Mouse (Mus musculus): ENCODE data around the gene Mef2b. TPM values are rescaled to one million over a fixed set of nuclear protein-coding genes. Genes with fewer than 3 reads are reported as not detected.
A peak's percentile ranks its signal among the peaks of the same experiment; 100 is the strongest.

Mef2b gene
- total and polyA plus RNA-seq, 3 experiments, result 60.1 to 232 (median 168) TPM

GRCm38 (mm10) chr8:70134931-70135330 lies 4.6 kb upstream of the Mef2b start:
- no peak overlapping the region for H3K4me3 ChIP-seq (replicated peaks in 1 of 3; ENCODE audit: low read depth in 2 of 3, low read length in 2 of 3, poor library complexity in 1 of 3)
- H3K36me3 ChIP-seq (replicated peaks in 1 of 2; ENCODE audit: control insufficient read depth in 1 of 2, insufficient read depth in 1 of 2, low read length in 1 of 2), result peaks cover 40 to 56% of the 10 kb centered on the region in 2 experiments
- H3K9me3 ChIP-seq (replicated peaks; ENCODE audit: low read length), result no peaks in the 10 kb centered on the region
- peaks cover 13 to 52% of the 10 kb centered on the region in 2 experiments for H3K4me1 ChIP-seq (ENCODE audit: control insufficient read depth in 1 of 2, insufficient read depth in 2 of 2)
- no peak overlapping the region for H3K27ac ChIP-seq (ENCODE audit: insufficient read depth, low read depth)
- no peak for DNase-seq (ENCODE audit: extremely low read depth)
- H3K79me2 ChIP-seq (replicated peaks; ENCODE audit: control insufficient read depth, extremely low read depth, insufficient read depth, poor library complexity, severe bottlenecking), result peaks cover 29% of the 10 kb centered on the region
- H3K9ac ChIP-seq (ENCODE audit: insufficient read depth, low read depth), result no peak overlapping the region
- dilution Hi-C loops (cut with MboI; ENCODE audit: extremely low pct_ligation_motif_present, extremely low pct_unique_long_range_greater_than_20kb, low sequenced_read_pairs) (no loop called here), in situ Hi-C loops (cut with MboI; ENCODE audit: low pct_ligation_motif_present, low pct_unique_long_range_greater_than_20kb, low sequenced_read_pairs) (loop anchor here (5.0 kb wide), 1 partner anchor 32 kb away; no protein-coding TSS in a partner anchor)
- no peaks in the 10 kb centered on the region for H3K27me3 ChIP-seq (replicated peaks)
- H3K4me2 ChIP-seq (ENCODE audit: insufficient read depth, low read depth, poor library complexity, severe bottlenecking), result no peak overlapping the region
- TF ChIP-seq KAT2A (IDR thresholded peaks at IDR 0.05; ENCODE audit: insufficient replicate concordance, low read length) (no peak), SIN3A (IDR thresholded peaks at IDR 0.05; ENCODE audit: low read length) (no peak), HCFC1 (IDR thresholded peaks at IDR 0.05; ENCODE audit: low read depth, low read length) (no peak), CHD1 (IDR thresholded peaks at IDR 0.05; ENCODE audit: low read depth, low read length) (no peak), NRF1 (IDR thresholded peaks at IDR 0.05; ENCODE audit: low read depth, low read length) (no peak)

- H3K4me2 ChIP-seq (ENCODE audit: insufficient read depth, low read depth, poor library complexity, severe bottlenecking), result no peak overlapping the region
- H3K36me3 ChIP-seq (replicated peaks in 1 of 2; ENCODE audit: control insufficient read depth in 1 of 2, insufficient read depth in 1 of 2, low read length in 1 of 2), result peaks cover 40 to 54% of the 10 kb centered on the region in 2 experiments
- in situ Hi-C loops (cut with MboI; ENCODE audit: low pct_ligation_motif_present, low pct_unique_long_range_greater_than_20kb, low sequenced_read_pairs), result no loop called here
Observed at GRCm38 (mm10) chr8:70136591-70136990, 2.9 kb upstream of the Mef2b start.

DNA sequence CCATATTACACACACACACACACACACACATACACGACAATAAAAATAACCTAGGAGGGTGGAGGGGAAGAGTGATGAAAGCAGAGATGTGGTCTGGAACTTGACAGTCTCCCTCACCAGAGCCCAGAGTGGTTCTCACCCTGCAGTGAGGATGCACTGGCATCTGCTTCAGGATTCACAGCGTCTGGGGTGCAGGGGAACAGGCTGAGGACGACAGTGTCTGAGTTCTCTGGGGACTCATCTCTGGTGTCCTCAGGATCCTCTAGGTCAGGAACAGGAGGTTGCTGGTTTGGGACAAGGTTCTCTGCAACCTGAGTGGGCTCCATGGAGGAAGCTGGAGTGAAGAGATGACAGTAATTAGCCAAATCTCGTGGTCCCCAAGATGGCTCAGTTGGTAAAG lies 1.6 kb upstream of the Mef2b start:
- H3K27me3 ChIP-seq (replicated peaks), result no peaks in the 10 kb centered on the region
- peaks cover 28% of the 10 kb centered on the region for H3K79me2 ChIP-seq (replicated peaks; ENCODE audit: control insufficient read depth, extremely low read depth, insufficient read depth, poor library complexity, severe bottlenecking)
- in situ Hi-C loops (cut with MboI; ENCODE audit: low pct_ligation_motif_present, low pct_unique_long_range_greater_than_20kb, low sequenced_read_pairs), result no loop called here
- DNase-seq (ENCODE audit: extremely low read depth), result no peak
- TF ChIP-seq ZC3H11A (IDR thresholded peaks at IDR 0.05; ENCODE audit: low read depth, low read length) (no peak), E2F4 (IDR thresholded peaks at IDR 0.05; ENCODE audit: insufficient replicate concordance, low read depth, low read length) (no peak), POLR2A (IDR thresholded peaks at IDR 0.05; ENCODE audit: low read depth, low read length) (no peak), SMC3 (IDR thresholded peaks at IDR 0.05; ENCODE audit: low read depth, low read length) (no peak), ETS1 (conservative IDR thresholded peaks at IDR 0.05; ENCODE audit: low read depth, low read length) (no peak), KAT2A (IDR thresholded peaks at IDR 0.05; ENCODE audit: insufficient replicate concordance, low read length) (no peak), ZKSCAN1 (IDR thresholded peaks at IDR 0.05; ENCODE audit: borderline replicate concordance, low read depth, low read length) (no peak), ELF1 (IDR thresholded peaks at IDR 0.05; ENCODE audit: low read depth, low read length) (no peak), HCFC1 (IDR thresholded peaks at IDR 0.05; ENCODE audit: low read depth, low read length) (no peak), TBP (conservative IDR thresholded peaks at IDR 0.05; ENCODE audit: low read depth, low read length) (no peak), IRF4 (IDR thresholded peaks at IDR 0.05; ENCODE audit: low read depth, low read length) (no peak), MYC (IDR thresholded peaks at IDR 0.05; ENCODE audit: low read depth, low read length) (no peak), MAX (IDR thresholded peaks at IDR 0.05; ENCODE audit: low read length) (no peak), JUND (conservative IDR thresholded peaks at IDR 0.05; ENCODE audit: low read depth, low read length) (no peak)
- H3K4me2 ChIP-seq (ENCODE audit: insufficient read depth, low read depth, poor library complexity, severe bottlenecking), result peak overlapping the region; percentile 93
- no peak overlapping the region for H3K27ac ChIP-seq (ENCODE audit: insufficient read depth, low read depth)
- H3K4me1 ChIP-seq (ENCODE audit: control insufficient read depth in 1 of 2, insufficient read depth in 2 of 2), result peaks cover 20 to 49% of the 10 kb centered on the region in 2 experiments
- dilution Hi-C loops (cut with MboI; ENCODE audit: extremely low pct_ligation_motif_present, extremely low pct_unique_long_range_greater_than_20kb, low sequenced_read_pairs), result no loop called here
- H3K4me3 ChIP-seq (replicated peaks in 1 of 3; ENCODE audit: low read depth in 2 of 3, low read length in 2 of 3, poor library complexity in 1 of 3), result peak overlapping the region; percentile 79 to 81 (median 79)
- peaks cover 50 to 55% of the 10 kb centered on the region in 2 experiments for H3K36me3 ChIP-seq (replicated peaks in 1 of 2; ENCODE audit: control insufficient read depth in 1 of 2, insufficient read depth in 1 of 2, low read length in 1 of 2)
- peak overlapping the region; percentile 91 for H3K9ac ChIP-seq (ENCODE audit: insufficient read depth, low read depth)
- no peaks in the 10 kb centered on the region for H3K9me3 ChIP-seq (replicated peaks; ENCODE audit: low read length)

More at GRCm38 (mm10) chr8:70136591-70136990, 2.9 kb upstream of the Mef2b start:
- H3K27ac ChIP-seq (ENCODE audit: insufficient read depth, low read depth), result no peak overlapping the region
- H3K79me2 ChIP-seq (replicated peaks; ENCODE audit: control insufficient read depth, extremely low read depth, insufficient read depth, poor library complexity, severe bottlenecking), result peaks cover 38% of the 10 kb centered on the region
- H3K9ac ChIP-seq (ENCODE audit: insufficient read depth, low read depth), result no peak overlapping the region
- H3K4me3 ChIP-seq (replicated peaks in 1 of 3; ENCODE audit: low read depth in 2 of 3, low read length in 2 of 3, poor library complexity in 1 of 3), result no peak overlapping the region
- TF ChIP-seq USF2 (conservative IDR thresholded peaks at IDR 0.05; ENCODE audit: low read depth, low read length), result no peak
- TF ChIP-seq CHD2 (IDR thresholded peaks at IDR 0.05; ENCODE audit: low read length), result no peak
- TF ChIP-seq GABPA (IDR thresholded peaks at IDR 0.05; ENCODE audit: insufficient replicate concordance, low read depth, low read length), result no peak
- no peak for TF ChIP-seq TBP (conservative IDR thresholded peaks at IDR 0.05; ENCODE audit: low read depth, low read length)
- TF ChIP-seq JUN (IDR thresholded peaks at IDR 0.05; ENCODE audit: insufficient read depth, low read depth, low read length), result no peak
- TF ChIP-seq ELF1 (IDR thresholded peaks at IDR 0.05; ENCODE audit: low read depth, low read length), result no peak
- TF ChIP-seq POLR2AphosphoS2 (IDR thresholded peaks at IDR 0.05; ENCODE audit: low read depth, low read length), result no peak
- TF ChIP-seq SMC3 (IDR thresholded peaks at IDR 0.05; ENCODE audit: low read depth, low read length), result no peak
- TF ChIP-seq NRF1 (IDR thresholded peaks at IDR 0.05; ENCODE audit: low read depth, low read length), result no peak
- TF ChIP-seq ZMIZ1 (IDR thresholded peaks at IDR 0.05; ENCODE audit: low read depth, low read length), result no peak
- no peak for TF ChIP-seq MAZ (IDR thresholded peaks at IDR 0.05; ENCODE audit: low read depth, low read length)
- TF ChIP-seq MEF2A (IDR thresholded peaks at IDR 0.05; ENCODE audit: borderline replicate concordance, low read depth, low read length), result no peak
- TF ChIP-seq BHLHE40 (IDR thresholded peaks at IDR 0.05; ENCODE audit: low read depth, low read length), result no peak
- H3K27me3 ChIP-seq (replicated peaks), result no peaks in the 10 kb centered on the region
- H3K9me3 ChIP-seq (replicated peaks; ENCODE audit: low read length), result no peaks in the 10 kb centered on the region
- H3K4me1 ChIP-seq (ENCODE audit: control insufficient read depth in 1 of 2, insufficient read depth in 2 of 2), result peaks cover 18 to 49% of the 10 kb centered on the region in 2 experiments
- dilution Hi-C loops (cut with MboI; ENCODE audit: extremely low pct_ligation_motif_present, extremely low pct_unique_long_range_greater_than_20kb, low sequenced_read_pairs), result no loop called here
- no peak for DNase-seq (ENCODE audit: extremely low read depth)
